Mouse (Mus musculus) left cerebral cortex, adult 18-20 months (tissue): ENCODE measurements at regions not wholly inside any gene's neighbourhood (a gene's known extent, or its start where the extent isn't known, plus 50 kb on each side); places are given as distances from the start of the nearest gene placed in this dataset.
"Not testable (repeated sequence)": the region's sequence is repeated elsewhere in the genome, so short reads cannot be mapped to it uniquely, and the experiment has no call there.

ENCODE experiments used
- DNase-seq, 2 experiments: peaks; one replicate each; pipeline ENCODE4 v3.0.0; 2021 to 2022; ENCODE audit warnings: low spot score in 2 of 2, mixed read lengths in 1 of 2

GRCm38 (mm10) chr3:8310379-8311128, 1299.3 kb downstream of the Zfp704 start:
- no peak for DNase-seq

GRCm38 (mm10) chr3:8307296-8307695, 1302.6 kb downstream of the Zfp704 start:
- no peak for DNase-seq

- DNase-seq = peak; percentile 13 to 15
Measured at GRCm38 (mm10) chr3:8304784-8305183, 1305.1 kb downstream of the Zfp704 start.

GRCm38 (mm10) chr3:8293036-8293435, 1316.8 kb downstream of the Zfp704 start:
- peak; percentile 25 to 51 for DNase-seq

GRCm38 (mm10) chr3:8289558-8289957, 1320.3 kb downstream of the Zfp704 start:
- DNase-seq = no peak

GRCm38 (mm10) chr3:8288437-8288836, 1321.4 kb downstream of the Zfp704 start:
- DNase-seq = no peak

GRCm38 (mm10) chr3:8284655-8285428, 1325.0 kb downstream of the Zfp704 start:
- DNase-seq = no peak

- DNase-seq = no peak
Measured at GRCm38 (mm10) chr3:8282411-8282810, 1327.5 kb downstream of the Zfp704 start.

GRCm38 (mm10) chr3:8276661-8277060, 1333.2 kb downstream of the Zfp704 start:
- no peak for DNase-seq

GRCm38 (mm10) chr3:8270935-8271298, 1339.0 kb downstream of the Zfp704 start:
- no peak for DNase-seq

- no peak for DNase-seq
Measured at GRCm38 (mm10) chr3:8270009-8270934, 1339.6 kb downstream of the Zfp704 start.

GRCm38 (mm10) chr3:8265783-8266182, 1344.1 kb downstream of the Zfp704 start:
- no peak for DNase-seq

GRCm38 (mm10) chr3:8264366-8265033, 1345.4 kb downstream of the Zfp704 start:
- no peak for DNase-seq

- DNase-seq = no peak
Measured at GRCm38 (mm10) chr3:8257293-8257692, 1352.6 kb downstream of the Zfp704 start.

GRCm38 (mm10) chr3:8252311-8252710, 1357.6 kb downstream of the Zfp704 start:
- no peak for DNase-seq

- no peak for DNase-seq
Measured at GRCm38 (mm10) chr3:8248911-8249310, 1361.0 kb downstream of the Zfp704 start.

GRCm38 (mm10) chr3:8245822-8246221, 1364.1 kb downstream of the Zfp704 start:
- DNase-seq = peak; percentile 43 to 45

- DNase-seq = peak; percentile 23 to 39
Measured at GRCm38 (mm10) chr3:8245195-8245789, 1364.6 kb downstream of the Zfp704 start.

- DNase-seq = not testable (repeated sequence)
Measured at GRCm38 (mm10) chr3:8244526-8245194, 1365.2 kb downstream of the Zfp704 start.
